Comparison of ENCODE assay signal across 24 mouse cellular contexts in genomic region chr10:18777546-18777945, GRCm38 (mm10). TPM values are rescaled to one million over a fixed set of nuclear protein-coding genes. Genes with fewer than 3 reads are reported as not detected.
"Had no signal": no experiment of that assay in that cellular context is flagged by ENCODE, and none has a peak within 500 bp of the region (broad histone marks: within the 10 kb centered on the region; RNA-seq: fewer than 3 reads in every experiment).

No protein-coding gene starts in this region.

- H3K4me3 ChIP-seq: lung, embryonic 15.5 days; megakaryocyte, embryonic 14.5 days; midbrain, embryonic 13.5 days; midbrain, embryonic 15.5 days; neural tube, embryonic 12.5 days; stomach, embryonic 15.5 days had no signal

- H3K27me3 ChIP-seq: lung, embryonic 15.5 days; megakaryocyte, embryonic 14.5 days; midbrain, embryonic 13.5 days; midbrain, embryonic 15.5 days; neural tube, embryonic 12.5 days; stomach, embryonic 15.5 days had no signal

- H3K27ac ChIP-seq: lung, embryonic 15.5 days; macrophage; midbrain, embryonic 13.5 days; midbrain, embryonic 15.5 days; neural tube, embryonic 12.5 days; stomach, embryonic 15.5 days; stomach, postnatal 0 days had no signal

- H3K9ac ChIP-seq: liver, postnatal 0 days; lung, embryonic 15.5 days; midbrain, embryonic 13.5 days; midbrain, embryonic 15.5 days; neural tube, embryonic 12.5 days; stomach, embryonic 15.5 days had no signal

- ATAC-seq: liver, postnatal 0 days; lung, postnatal 0 days; midbrain, embryonic 13.5 days; midbrain, embryonic 15.5 days had no signal

- H3K36me3 ChIP-seq: lung, embryonic 15.5 days; midbrain, embryonic 13.5 days; midbrain, embryonic 15.5 days; neural tube, embryonic 12.5 days; stomach, embryonic 15.5 days had no signal

- H3K4me1 ChIP-seq: lung, embryonic 15.5 days; megakaryocyte, embryonic 14.5 days; midbrain, embryonic 13.5 days; midbrain, embryonic 15.5 days; neural tube, embryonic 12.5 days; stomach, embryonic 15.5 days had no signal

- H3K9me3 ChIP-seq: lung, embryonic 15.5 days; megakaryocyte, embryonic 14.5 days; midbrain, embryonic 13.5 days; midbrain, embryonic 15.5 days; neural tube, embryonic 12.5 days; stomach, embryonic 15.5 days had no signal

- H3K4me2 ChIP-seq: lung, embryonic 15.5 days; midbrain, embryonic 11.5 days; midbrain, embryonic 13.5 days; midbrain, embryonic 15.5 days; neural tube, embryonic 12.5 days; stomach, embryonic 15.5 days had no signal

- DNase-seq: liver, postnatal 0 days; lung, adult 2 months; lung, postnatal 14 days; lung, postnatal 36 days; right cerebral cortex, postnatal 14 days; thymus, adult 2 months; thymus, postnatal 25 days; thymus, postnatal 4 days had no signal

RNA-seq across cellular contexts. Expression of gene Gm4922, which starts 9.0 kb away (rescaled TPM):
- total RNA-seq: megakaryocyte progenitor cell, adult 5-6 weeks; midbrain, postnatal 0 days; monocyte, adult 5-6 weeks had no signal
- polyA plus RNA-seq: liver, postnatal 0 days; lung, adult 2 months; lung, embryonic 15.5 days; macrophage; spleen, adult 2 months; thymus, adult 2 months; urinary bladder, adult 2 months had no signal

RNA-seq across cellular contexts. Expression of gene Arfgef3, which starts 33.8 kb away (rescaled TPM):
- total RNA-seq: monocyte, adult 5-6 weeks; neutrophil, adult 5-6 weeks had no signal
